Mouse (Mus musculus): Measurements from ENCODE around the gene Dpysl4.

DNA sequence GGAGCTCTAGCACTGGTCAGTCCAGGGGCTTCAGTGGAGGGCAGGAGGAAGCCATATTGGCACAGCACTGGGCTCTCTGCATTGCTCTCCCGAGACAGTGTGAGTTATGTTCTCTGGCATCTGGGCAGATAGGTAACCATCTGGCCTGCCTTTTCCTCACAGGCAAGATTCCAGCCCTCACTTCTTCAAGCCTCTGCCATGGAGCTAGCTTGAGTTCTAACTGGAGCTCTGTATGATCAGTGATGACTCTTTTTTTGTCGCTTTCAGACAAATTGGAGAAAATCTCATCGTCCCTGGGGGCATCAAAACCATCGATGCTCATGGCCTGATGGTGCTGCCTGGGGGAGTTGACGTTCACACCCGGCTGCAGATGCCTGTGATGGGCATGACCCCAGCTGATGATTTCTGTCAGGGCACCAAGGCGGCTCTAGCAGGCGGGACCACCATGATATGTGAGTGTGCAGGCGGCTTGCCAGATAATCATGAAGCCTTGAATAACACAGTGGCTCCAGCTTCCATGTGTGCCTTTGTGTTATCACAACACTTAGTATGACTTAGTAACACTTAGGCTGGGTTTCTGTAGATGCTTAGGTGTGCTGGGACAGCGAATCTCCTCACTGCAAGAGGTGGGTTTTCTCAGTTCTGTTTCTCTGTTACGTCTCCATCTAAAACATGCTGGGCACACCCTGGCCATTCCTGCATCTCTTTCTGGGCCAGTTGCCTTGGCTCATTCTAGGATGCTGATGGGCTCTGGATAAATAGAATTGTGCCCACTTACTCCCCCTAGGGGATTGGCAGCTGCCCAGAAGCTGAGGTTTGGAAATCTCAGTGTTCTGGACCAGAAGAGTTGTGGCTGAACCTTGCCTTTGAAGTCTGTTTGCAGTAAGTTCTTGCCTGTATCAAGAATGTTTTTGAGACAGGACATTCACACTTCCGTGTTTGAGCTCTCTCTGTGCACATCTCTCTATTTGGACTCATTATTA, 4.4 kb downstream of the Dpysl4 start:
- no peak for TF ChIP-seq SMC3 (IDR thresholded peaks at IDR 0.05; ENCODE audit: low read depth, low read length)
- no peak for TF ChIP-seq MYC (IDR thresholded peaks at IDR 0.05; ENCODE audit: low read depth, low read length)
- no peak for TF ChIP-seq SIN3A (IDR thresholded peaks at IDR 0.05; ENCODE audit: low read length)
- TF ChIP-seq CTCF (conservative IDR thresholded peaks at IDR 0.05 in 1 of 2, IDR thresholded peaks at IDR 0.05 in 1 of 2; ENCODE audit: low read depth in 2 of 2, low read length in 2 of 2): no peak
- TF ChIP-seq RCOR1 (conservative IDR thresholded peaks at IDR 0.05; ENCODE audit: low read depth, low read length): no peak
- TF ChIP-seq USF1 (IDR thresholded peaks at IDR 0.05; ENCODE audit: low read depth, low read length): no peak
- TF ChIP-seq MEF2A (IDR thresholded peaks at IDR 0.05; ENCODE audit: borderline replicate concordance, low read depth, low read length): no peak
- TF ChIP-seq E2F4 (IDR thresholded peaks at IDR 0.05; ENCODE audit: insufficient replicate concordance, low read depth, low read length): no peak

Measured in CH12.LX (cell line).